Mouse (Mus musculus): ENCODE data around the gene Col27a1. TPM values are rescaled to one million over a fixed set of nuclear protein-coding genes. Genes with fewer than 3 reads are reported as not detected.

Col27a1 gene
- total and polyA plus RNA-seq, 2 experiments from 2014 or later: 1.4 to 9.5 TPM

DNA sequence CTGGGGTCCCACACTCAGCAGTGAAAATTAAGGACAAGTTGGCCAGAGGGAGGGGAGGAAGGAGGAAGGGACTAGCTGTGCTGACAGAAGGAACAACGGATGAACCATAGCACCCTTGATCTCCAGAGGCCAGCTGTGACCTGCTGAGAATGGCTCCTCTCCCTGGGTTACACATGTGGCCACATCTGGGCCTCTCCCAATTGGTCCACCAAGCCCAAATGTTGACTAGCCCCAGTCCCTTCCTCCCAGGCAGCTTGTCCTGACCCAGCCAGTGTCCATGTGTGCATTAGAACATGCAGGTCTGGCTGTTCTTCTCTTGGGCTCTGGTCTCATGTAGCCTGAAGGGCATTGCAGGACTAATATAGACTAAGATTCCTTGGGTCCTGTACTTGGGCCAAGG is 62.8 kb downstream of the Col27a1 start:
- H3K27me3 ChIP-seq (ENCODE audit: insufficient read depth, low read length): no peaks in the 10 kb centered on the region
- no peaks in the 10 kb centered on the region for H3K4me1 ChIP-seq (ENCODE audit: insufficient read depth, low read length)
- no peak overlapping the region for H3K4me3 ChIP-seq (ENCODE audit: low read length)
- H3K4me2 ChIP-seq (ENCODE audit: low read depth, low read length): no peak overlapping the region
- H3K9ac ChIP-seq (replicated peaks; ENCODE audit: low read length): no peak overlapping the region
- 76% methylated on average over 1 of the region's 1 CpGs for WGBS
- ATAC-seq (no peak), DNase-seq (ENCODE audit: low spot score) (no peak)
- no peaks in the 10 kb centered on the region for H3K9me3 ChIP-seq (ENCODE audit: low read length)
- no peak for TF ChIP-seq CTCF (IDR thresholded peaks at IDR 0.05; ENCODE audit: low read depth)
- no peak overlapping the region for H3K27ac ChIP-seq
- no peaks in the 10 kb centered on the region for H3K36me3 ChIP-seq (ENCODE audit: insufficient read depth, low read length)

DNA sequence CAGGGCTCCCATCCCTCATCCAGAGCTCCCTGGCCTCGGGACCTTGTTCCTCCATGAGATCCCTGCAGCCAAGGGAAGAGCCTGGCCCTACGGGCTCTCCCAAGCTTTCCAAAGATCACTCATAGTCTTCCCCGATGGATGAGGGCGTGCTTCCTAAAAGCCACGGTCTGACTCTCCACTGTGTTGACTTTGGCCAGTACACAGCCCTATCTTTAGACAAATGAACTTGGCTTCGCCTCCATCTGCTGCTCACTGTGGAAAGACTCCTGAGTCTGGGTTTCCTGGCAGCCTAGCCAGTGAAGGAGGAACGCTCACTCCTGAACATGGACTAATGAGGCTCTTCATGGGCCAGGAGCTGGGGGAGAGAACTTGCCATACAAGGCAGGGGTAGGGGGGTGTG is 65.0 kb downstream of the Col27a1 start:
- Histone ChIP-seq H3K4me3 (ENCODE audit: low read length) (no peak overlapping the region), H3K9me3 (ENCODE audit: low read length) (no peaks in the 10 kb centered on the region), H3K27me3 (ENCODE audit: insufficient read depth, low read length) (no peaks in the 10 kb centered on the region), H3K4me1 (ENCODE audit: insufficient read depth, low read length) (no peaks in the 10 kb centered on the region), H3K4me2 (ENCODE audit: low read depth, low read length) (no peak overlapping the region), H3K36me3 (ENCODE audit: insufficient read depth, low read length) (no peaks in the 10 kb centered on the region), H3K27ac (no peak overlapping the region), H3K9ac (replicated peaks; ENCODE audit: low read length) (no peak overlapping the region)
- peak; percentile 30; the same call in 1 of the 2 replicates for ATAC-seq
- no peak for TF ChIP-seq CTCF (IDR thresholded peaks at IDR 0.05; ENCODE audit: low read depth)
- 64% methylated on average over 7 of the region's 7 CpGs for WGBS
- peak; percentile 39 for DNase-seq (ENCODE audit: low spot score)

DNA sequence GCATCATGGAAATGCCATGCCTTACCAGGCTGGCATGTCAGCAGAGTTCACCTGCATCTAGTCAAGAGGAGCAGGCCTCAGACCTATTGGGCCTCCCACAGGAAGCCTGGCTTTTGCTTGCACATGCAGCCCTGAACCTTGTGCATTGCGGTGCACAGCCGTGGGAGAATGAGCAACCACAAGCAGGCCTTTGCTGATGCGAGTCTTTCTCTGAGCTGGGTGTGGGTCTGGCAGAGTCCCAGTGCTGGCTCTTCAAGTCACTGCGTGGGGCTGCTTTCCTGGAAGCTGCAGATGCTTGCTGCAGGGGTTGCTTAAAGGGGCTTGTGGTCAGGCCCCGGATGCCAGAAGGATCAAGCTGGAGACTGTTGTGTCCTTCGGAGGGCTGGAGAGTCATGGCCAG is 67.9 kb downstream of the Col27a1 start:
- DNase-seq (ENCODE audit: low spot score): peak; percentile 30

DNA sequence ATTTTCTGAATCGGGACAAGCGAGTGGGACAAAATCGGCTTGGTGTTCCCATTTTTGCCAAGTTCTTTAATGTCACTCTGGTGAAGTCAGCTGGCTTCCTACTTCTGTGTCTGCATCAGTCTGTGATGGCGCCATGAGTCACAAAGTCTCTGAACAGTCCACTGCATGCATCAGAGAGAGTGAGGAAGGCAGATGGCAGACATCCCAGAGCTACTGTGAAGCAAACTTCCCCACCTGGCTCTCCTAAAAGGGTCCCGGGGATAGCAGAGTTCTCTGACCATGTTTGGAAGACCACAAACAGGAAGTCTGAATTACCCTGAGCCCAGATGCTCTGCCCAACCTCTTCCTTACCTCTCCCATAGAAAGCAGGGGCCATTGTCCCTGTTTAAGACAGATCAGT is 69.5 kb downstream of the Col27a1 start:
- no peaks in the 10 kb centered on the region for H3K36me3 ChIP-seq (ENCODE audit: insufficient read depth, low read length)
- ATAC-seq: no peak
- no peak overlapping the region for H3K27ac ChIP-seq
- no peak for DNase-seq (ENCODE audit: low spot score)
- H3K4me1 ChIP-seq (ENCODE audit: insufficient read depth, low read length): no peaks in the 10 kb centered on the region
- H3K9ac ChIP-seq (replicated peaks; ENCODE audit: low read length): no peak overlapping the region
- H3K4me3 ChIP-seq (ENCODE audit: low read length): no peak overlapping the region
- 60% methylated on average over 5 of the region's 5 CpGs for WGBS
- H3K9me3 ChIP-seq (ENCODE audit: low read length): no peaks in the 10 kb centered on the region
- H3K27me3 ChIP-seq (ENCODE audit: insufficient read depth, low read length): no peaks in the 10 kb centered on the region
- H3K4me2 ChIP-seq (ENCODE audit: low read depth, low read length): no peak overlapping the region
- no peak for TF ChIP-seq CTCF (IDR thresholded peaks at IDR 0.05; ENCODE audit: low read depth)

More for the DNA sequence above, 67.9 kb downstream of the Col27a1 start:
- TF ChIP-seq CTCF (IDR thresholded peaks at IDR 0.05; ENCODE audit: low read depth): no peak
- H3K27me3 ChIP-seq (ENCODE audit: insufficient read depth, low read length): no peaks in the 10 kb centered on the region
- H3K36me3 ChIP-seq (ENCODE audit: insufficient read depth, low read length): no peaks in the 10 kb centered on the region
- H3K4me2 ChIP-seq (ENCODE audit: low read depth, low read length): no peak overlapping the region
- no peak overlapping the region for H3K4me3 ChIP-seq (ENCODE audit: low read length)
- no peak for ATAC-seq
- 46% methylated on average over 6 of the region's 6 CpGs for WGBS
- no peak overlapping the region for H3K27ac ChIP-seq
- no peaks in the 10 kb centered on the region for H3K4me1 ChIP-seq (ENCODE audit: insufficient read depth, low read length)
- no peaks in the 10 kb centered on the region for H3K9me3 ChIP-seq (ENCODE audit: low read length)
- no peak overlapping the region for H3K9ac ChIP-seq (replicated peaks; ENCODE audit: low read length)

DNA sequence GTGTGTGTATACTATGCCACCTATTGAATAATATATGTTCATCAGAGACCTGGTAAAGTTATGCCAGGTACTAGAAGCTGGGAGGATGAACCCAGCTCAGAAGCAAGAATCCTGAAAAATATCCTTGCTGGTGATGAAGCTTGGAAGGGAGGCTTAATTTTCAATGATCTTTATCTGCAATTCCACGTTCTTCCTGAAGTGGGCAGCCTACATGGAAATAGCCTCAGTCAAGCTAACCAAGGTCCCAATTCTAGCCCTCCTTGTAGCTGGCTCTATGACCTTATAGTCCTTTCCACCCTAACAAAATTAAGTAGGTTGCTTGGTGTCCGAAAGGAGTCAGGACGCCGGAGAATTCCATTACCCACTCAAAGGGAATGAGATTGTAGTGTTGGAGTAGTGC is 72.2 kb downstream of the Col27a1 start:
- ATAC-seq (no peak), DNase-seq (ENCODE audit: low spot score) (no peak)
- no peak overlapping the region for H3K9ac ChIP-seq (replicated peaks; ENCODE audit: low read length)
- peaks cover 4% of the 10 kb centered on the region; the same call in 1 of the 2 replicates for H3K4me1 ChIP-seq (ENCODE audit: insufficient read depth, low read length)
- 92% methylated on average over 4 of the region's 4 CpGs for WGBS
- no peak overlapping the region for H3K4me3 ChIP-seq (ENCODE audit: low read length)
- no peak overlapping the region for H3K4me2 ChIP-seq (ENCODE audit: low read depth, low read length)
- no peak overlapping the region for H3K27ac ChIP-seq
- H3K9me3 ChIP-seq (ENCODE audit: low read length): no peaks in the 10 kb centered on the region
- no peaks in the 10 kb centered on the region for H3K27me3 ChIP-seq (ENCODE audit: insufficient read depth, low read length)
- no peak; the same call in 1 of the 2 replicates for TF ChIP-seq CTCF (IDR thresholded peaks at IDR 0.05; ENCODE audit: low read depth)
- no peaks in the 10 kb centered on the region for H3K36me3 ChIP-seq (ENCODE audit: insufficient read depth, low read length)

DNA sequence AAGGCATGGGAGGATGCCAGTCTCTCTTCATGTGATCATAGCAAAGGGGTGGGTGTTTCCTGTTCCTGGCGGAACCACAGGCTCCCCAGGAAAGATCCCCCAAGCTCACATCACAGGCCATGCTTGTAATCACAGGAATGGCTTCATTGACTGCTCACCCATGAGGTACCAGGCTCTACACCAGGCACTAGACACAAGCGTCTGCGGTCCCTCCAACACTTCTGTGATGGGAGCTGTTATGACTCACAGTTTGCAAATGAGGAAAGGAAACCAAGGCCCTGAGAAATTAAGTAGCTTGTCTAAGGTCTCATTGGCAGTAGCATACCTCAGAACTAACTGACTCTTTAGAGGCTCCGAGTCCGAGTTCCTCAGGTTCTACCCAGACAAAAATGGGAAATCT is 74.7 kb downstream of the Col27a1 start:
- H3K27ac ChIP-seq: no peak overlapping the region
- DNase-seq (ENCODE audit: low spot score): no peak
- ATAC-seq: no peak
- WGBS: 86% methylated on average over 5 of the region's 5 CpGs
- no peaks in the 10 kb centered on the region for H3K36me3 ChIP-seq (ENCODE audit: insufficient read depth, low read length)
- H3K4me3 ChIP-seq (ENCODE audit: low read length): no peak overlapping the region
- no peak overlapping the region for H3K9ac ChIP-seq (replicated peaks; ENCODE audit: low read length)
- TF ChIP-seq CTCF (IDR thresholded peaks at IDR 0.05; ENCODE audit: low read depth): no peak
- H3K4me2 ChIP-seq (ENCODE audit: low read depth, low read length): no peak overlapping the region
- peaks cover 13% of the 10 kb centered on the region for H3K4me1 ChIP-seq (ENCODE audit: insufficient read depth, low read length)
- H3K27me3 ChIP-seq (ENCODE audit: insufficient read depth, low read length): no peaks in the 10 kb centered on the region
- no peaks in the 10 kb centered on the region for H3K9me3 ChIP-seq (ENCODE audit: low read length)

DNA sequence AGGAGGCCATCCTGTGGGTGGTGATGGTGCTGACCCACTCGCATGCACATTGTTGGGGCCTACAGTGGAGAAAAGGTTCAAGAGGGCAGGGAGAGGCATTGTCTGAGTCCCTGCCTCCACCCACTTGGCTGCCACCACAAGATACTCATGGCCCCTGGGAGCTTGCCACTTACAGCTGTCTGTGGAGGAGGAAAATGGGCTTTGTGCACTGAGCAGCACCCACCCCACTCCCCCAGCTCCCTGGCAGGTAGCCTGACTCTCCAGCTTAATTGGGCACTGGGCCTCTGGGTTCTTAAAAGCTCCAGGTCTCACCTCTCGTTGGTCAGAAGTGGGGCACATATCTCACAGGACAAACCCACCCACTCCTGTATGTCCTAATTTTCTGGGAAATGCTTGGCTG is 76.3 kb downstream of the Col27a1 start:
- 0 out of 2 replicates have a peak overlapping the region, but pooled peaks have one; percentile 12 for H3K27ac ChIP-seq
- WGBS: 39% methylated on average over 2 of the region's 2 CpGs

More for the DNA sequence above, 76.3 kb downstream of the Col27a1 start:
- no peak overlapping the region for H3K4me3 ChIP-seq (ENCODE audit: low read length)
- no peaks in the 10 kb centered on the region for H3K9me3 ChIP-seq (ENCODE audit: low read length)
- peaks cover 13% of the 10 kb centered on the region for H3K4me1 ChIP-seq (ENCODE audit: insufficient read depth, low read length)
- no peak overlapping the region for H3K9ac ChIP-seq (replicated peaks; ENCODE audit: low read length)
- H3K36me3 ChIP-seq (ENCODE audit: insufficient read depth, low read length): no peaks in the 10 kb centered on the region
- ATAC-seq (no peak), DNase-seq (ENCODE audit: low spot score) (peak; percentile 53)
- H3K27me3 ChIP-seq (ENCODE audit: insufficient read depth, low read length): no peaks in the 10 kb centered on the region
- H3K4me2 ChIP-seq (ENCODE audit: low read depth, low read length): no peak overlapping the region
- no peak for TF ChIP-seq CTCF (IDR thresholded peaks at IDR 0.05; ENCODE audit: low read depth)
